Mouse (Mus musculus): ENCODE measurements around the gene Runx2. TPM values are rescaled to one million over a fixed set of nuclear protein-coding genes. Genes with fewer than 3 reads are reported as not detected.

The Runx2 gene
- polyA plus RNA-seq, 1 experiment from 2014 or later: 3.0 TPM

DNA sequence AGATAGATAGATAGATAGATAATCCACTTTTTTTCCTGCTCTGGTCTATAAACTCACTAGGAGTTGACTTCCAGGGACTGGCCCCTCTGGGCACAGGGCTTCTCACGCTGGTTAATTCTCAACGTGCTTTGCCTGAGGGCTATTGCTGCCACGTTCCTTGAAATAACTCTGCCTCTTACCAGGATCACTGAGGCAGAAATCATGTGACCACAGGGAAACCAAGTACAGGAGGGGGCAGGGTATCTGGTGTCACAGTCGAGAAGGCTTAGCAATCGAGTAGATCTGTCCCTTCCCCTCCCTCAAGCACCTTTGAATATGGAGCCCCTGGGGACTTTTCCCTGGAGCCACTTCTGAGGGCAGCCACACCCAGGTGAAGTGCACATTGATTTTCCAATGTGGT, 334.7 kb downstream of the Runx2 start:
- no peaks in the 10 kb centered on the region for H3K9me3 ChIP-seq
- H3K4me3 ChIP-seq (replicated peaks): no peak overlapping the region
- ATAC-seq (ENCODE audit: low FRiP score): no peak
- WGBS: 41% methylated on average over 5 of the region's 5 CpGs
- H3K4me2 ChIP-seq: no peak overlapping the region
- H3K36me3 ChIP-seq (replicated peaks): no peaks in the 10 kb centered on the region
- H3K4me1 ChIP-seq: no peaks in the 10 kb centered on the region
- no peaks in the 10 kb centered on the region for H3K27me3 ChIP-seq
- H3K27ac ChIP-seq: no peak overlapping the region
- no peak overlapping the region for H3K9ac ChIP-seq

DNA sequence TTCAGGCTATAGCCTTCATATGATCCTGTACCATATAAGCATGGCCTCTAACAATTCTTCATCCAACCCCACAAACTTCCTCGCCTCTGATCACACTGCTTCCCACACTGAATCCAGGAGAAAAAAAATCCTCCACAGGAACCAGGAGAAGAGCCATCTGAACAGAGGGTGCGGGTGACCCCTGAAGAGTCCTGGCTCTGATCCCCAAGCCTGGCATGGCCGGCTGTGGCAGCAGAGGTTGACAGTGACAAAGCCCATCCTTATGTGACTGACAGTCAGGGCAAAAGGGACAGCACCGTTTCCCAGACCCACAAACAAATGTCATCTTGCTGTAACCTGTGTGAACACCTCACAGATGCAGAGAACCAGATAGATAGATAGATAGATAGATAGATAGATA, 335.1 kb downstream of the Runx2 start:
- no peaks in the 10 kb centered on the region for H3K36me3 ChIP-seq (replicated peaks)
- no peaks in the 10 kb centered on the region for H3K4me1 ChIP-seq
- no peak overlapping the region for H3K9ac ChIP-seq
- no peak overlapping the region for H3K4me3 ChIP-seq (replicated peaks)
- H3K27me3 ChIP-seq: no peaks in the 10 kb centered on the region
- no peak overlapping the region for H3K27ac ChIP-seq
- ATAC-seq (ENCODE audit: low FRiP score): no peak
- 80% methylated on average over 4 of the region's 4 CpGs for WGBS
- H3K9me3 ChIP-seq: no peaks in the 10 kb centered on the region
- H3K4me2 ChIP-seq: no peak overlapping the region

DNA sequence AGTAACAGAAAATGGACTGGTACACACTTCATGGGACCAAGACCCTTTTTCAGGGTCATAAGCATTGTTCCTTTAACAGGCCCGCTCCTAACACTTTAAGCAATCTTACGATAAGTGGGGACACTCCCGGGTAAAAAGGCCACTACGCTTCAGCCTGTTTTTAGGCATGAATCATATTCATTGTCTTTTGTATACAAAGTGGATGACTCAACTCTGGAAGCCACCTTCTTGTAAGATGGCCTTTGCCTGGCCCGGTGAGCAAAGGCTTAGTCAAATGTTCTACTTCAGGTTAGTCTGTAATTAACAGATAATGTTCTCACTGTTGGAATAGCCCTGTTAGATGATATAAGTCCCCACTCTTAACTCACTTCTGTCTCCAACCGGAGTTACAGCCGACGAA, 338.7 kb downstream of the Runx2 start:
- H3K9ac ChIP-seq: no peak overlapping the region
- H3K36me3 ChIP-seq (replicated peaks): no peaks in the 10 kb centered on the region
- H3K27ac ChIP-seq: no peak overlapping the region
- no peaks in the 10 kb centered on the region for H3K27me3 ChIP-seq
- no peak for ATAC-seq (ENCODE audit: low FRiP score)
- H3K4me1 ChIP-seq: no peaks in the 10 kb centered on the region
- no peak overlapping the region for H3K4me2 ChIP-seq
- WGBS: 96% methylated on average over 8 of the region's 8 CpGs
- no peak overlapping the region for H3K4me3 ChIP-seq (replicated peaks)
- H3K9me3 ChIP-seq: no peaks in the 10 kb centered on the region

DNA sequence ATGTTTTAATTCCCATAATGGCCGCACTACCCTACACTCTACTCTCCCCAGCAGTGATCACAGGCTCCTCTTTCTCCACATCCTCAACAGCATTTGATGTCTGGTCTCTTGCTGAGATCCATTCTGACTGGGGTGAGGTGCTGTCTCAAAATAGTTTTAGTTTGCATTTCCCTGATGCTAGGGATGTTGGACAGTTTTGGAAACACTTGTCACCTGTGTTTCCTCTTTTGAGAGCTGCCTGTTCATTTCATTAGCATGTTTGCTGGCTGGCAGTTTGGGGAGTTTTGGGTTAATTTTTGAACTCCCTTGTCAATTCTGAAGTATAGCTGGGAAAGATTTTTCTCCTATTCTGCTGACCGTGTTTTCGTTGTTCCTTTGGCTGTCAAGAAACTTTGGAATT, 340.3 kb downstream of the Runx2 start:
- Histone ChIP-seq H3K9me3 (no peaks in the 10 kb centered on the region), H3K27ac (no peak overlapping the region), H3K27me3 (no peaks in the 10 kb centered on the region), H3K4me2 (no peak overlapping the region), H3K4me1 (no peaks in the 10 kb centered on the region), H3K36me3 (replicated peaks) (no peaks in the 10 kb centered on the region), H3K4me3 (replicated peaks) (no peak overlapping the region), H3K9ac (no peak overlapping the region)
- WGBS: 63% methylated on average over 3 of the region's 3 CpGs
- ATAC-seq (ENCODE audit: low FRiP score): no peak

DNA sequence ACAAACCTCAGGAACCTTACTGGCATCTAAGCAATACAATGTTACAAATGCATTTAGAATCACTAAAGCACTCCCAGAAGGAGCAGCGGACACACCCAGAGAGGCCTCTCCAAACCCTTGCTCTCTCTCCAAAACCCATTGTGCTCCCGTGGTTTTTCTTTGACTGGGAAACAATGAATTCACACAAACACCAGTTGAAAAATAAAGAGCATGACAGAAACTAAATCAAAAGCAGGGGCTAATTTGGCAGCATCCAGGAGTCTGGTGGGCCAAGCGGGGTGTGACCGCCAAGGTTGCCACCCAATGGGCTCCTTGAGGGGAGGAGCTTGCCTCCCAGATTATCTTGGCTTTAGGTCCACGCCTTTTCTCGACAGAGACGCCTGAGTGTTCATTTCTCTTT, 341.9 kb downstream of the Runx2 start:
- WGBS: 75% methylated on average over 7 of the region's 7 CpGs
- Histone ChIP-seq H3K27ac (no peak overlapping the region), H3K4me2 (no peak overlapping the region), H3K9me3 (no peaks in the 10 kb centered on the region), H3K4me3 (replicated peaks) (no peak overlapping the region), H3K4me1 (no peaks in the 10 kb centered on the region), H3K9ac (no peak overlapping the region), H3K27me3 (no peaks in the 10 kb centered on the region), H3K36me3 (replicated peaks) (no peaks in the 10 kb centered on the region)
- no peak for ATAC-seq (ENCODE audit: low FRiP score)

DNA sequence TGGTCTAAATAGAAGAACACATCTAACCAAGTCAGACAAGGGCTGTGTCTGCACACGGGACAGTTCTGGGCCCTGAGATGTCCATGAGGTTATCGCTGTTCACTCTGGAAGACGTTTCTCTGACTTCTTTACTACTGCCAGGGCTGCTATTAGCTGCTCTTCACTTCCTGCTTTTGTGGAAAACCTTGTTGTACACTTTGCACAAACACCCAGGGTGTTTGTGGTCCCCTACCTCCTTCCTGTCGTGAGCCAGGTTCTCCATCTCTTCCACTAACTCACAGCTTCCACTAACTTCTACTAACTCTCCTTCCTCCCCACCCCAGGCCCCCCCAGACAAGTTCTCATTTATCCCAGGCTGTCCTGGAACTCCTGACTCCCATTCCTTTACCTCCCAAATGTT, 350.9 kb downstream of the Runx2 start:
- no peaks in the 10 kb centered on the region for H3K4me1 ChIP-seq
- H3K27ac ChIP-seq: no peak overlapping the region
- H3K9me3 ChIP-seq: no peaks in the 10 kb centered on the region
- no peak overlapping the region for H3K4me3 ChIP-seq (replicated peaks)
- WGBS: 86% methylated on average over 4 of the region's 4 CpGs
- no peak for ATAC-seq (ENCODE audit: low FRiP score)
- H3K36me3 ChIP-seq (replicated peaks): no peaks in the 10 kb centered on the region
- H3K4me2 ChIP-seq: no peak overlapping the region
- H3K9ac ChIP-seq: no peak overlapping the region
- no peaks in the 10 kb centered on the region for H3K27me3 ChIP-seq

DNA sequence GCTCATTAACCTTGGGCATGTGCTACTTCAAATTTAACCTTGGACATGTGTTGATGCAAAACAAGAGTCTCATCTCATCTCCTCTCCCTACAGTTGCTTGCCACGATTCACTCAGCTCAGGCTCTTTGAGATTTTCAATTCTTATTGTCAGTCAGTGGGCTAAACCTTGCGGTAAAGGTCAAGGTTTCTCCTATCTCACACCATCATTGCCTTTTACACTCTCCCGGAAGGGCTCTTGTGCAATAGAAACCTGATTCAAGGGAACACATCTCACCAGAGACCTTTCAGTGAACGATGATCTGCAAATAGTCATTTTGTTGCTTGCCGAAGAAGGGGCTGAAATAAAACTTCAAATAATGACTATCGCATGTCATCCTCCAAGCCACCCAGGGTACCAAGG, 354.4 kb downstream of the Runx2 start:
- Histone ChIP-seq H3K4me1 (no peaks in the 10 kb centered on the region), H3K9me3 (no peaks in the 10 kb centered on the region), H3K27me3 (peaks cover 3% of the 10 kb centered on the region; the same call in 1 of the 2 replicates), H3K36me3 (replicated peaks) (no peaks in the 10 kb centered on the region), H3K9ac (no peak overlapping the region), H3K4me2 (no peak overlapping the region), H3K27ac (no peak overlapping the region), H3K4me3 (replicated peaks) (no peak overlapping the region)
- 91% methylated on average over 6 of the region's 6 CpGs for WGBS
- ATAC-seq (ENCODE audit: low FRiP score): no peak

DNA sequence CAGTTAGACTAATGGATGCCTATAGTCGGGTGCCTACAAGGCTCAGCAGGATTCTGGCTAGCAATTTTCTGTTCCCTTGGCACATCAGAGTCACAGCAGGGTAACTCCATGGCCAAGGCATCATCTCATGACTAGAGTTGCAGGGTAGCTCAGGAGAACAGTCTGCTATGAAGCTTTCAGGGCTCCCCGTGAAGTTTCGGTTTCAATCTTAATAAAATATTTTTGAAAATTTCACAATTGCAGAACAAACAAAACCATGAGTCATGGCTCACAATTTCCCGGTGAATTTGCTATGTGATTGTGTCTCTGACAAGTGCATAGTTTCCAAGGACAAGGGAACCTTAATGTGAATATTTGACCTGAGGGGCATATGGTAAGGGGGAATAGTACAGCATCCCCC, 355.6 kb downstream of the Runx2 start:
- ATAC-seq (ENCODE audit: low FRiP score): no peak
- H3K27me3 ChIP-seq: peaks cover 6% of the 10 kb centered on the region; the same call in 1 of the 2 replicates
- H3K9me3 ChIP-seq: no peaks in the 10 kb centered on the region
- no peak overlapping the region for H3K4me2 ChIP-seq
- H3K4me1 ChIP-seq: no peaks in the 10 kb centered on the region
- H3K27ac ChIP-seq: no peak overlapping the region
- H3K36me3 ChIP-seq (replicated peaks): no peaks in the 10 kb centered on the region
- no peak overlapping the region for H3K4me3 ChIP-seq (replicated peaks)
- H3K9ac ChIP-seq: no peak overlapping the region
- 92% methylated on average over 4 of the region's 4 CpGs for WGBS

DNA sequence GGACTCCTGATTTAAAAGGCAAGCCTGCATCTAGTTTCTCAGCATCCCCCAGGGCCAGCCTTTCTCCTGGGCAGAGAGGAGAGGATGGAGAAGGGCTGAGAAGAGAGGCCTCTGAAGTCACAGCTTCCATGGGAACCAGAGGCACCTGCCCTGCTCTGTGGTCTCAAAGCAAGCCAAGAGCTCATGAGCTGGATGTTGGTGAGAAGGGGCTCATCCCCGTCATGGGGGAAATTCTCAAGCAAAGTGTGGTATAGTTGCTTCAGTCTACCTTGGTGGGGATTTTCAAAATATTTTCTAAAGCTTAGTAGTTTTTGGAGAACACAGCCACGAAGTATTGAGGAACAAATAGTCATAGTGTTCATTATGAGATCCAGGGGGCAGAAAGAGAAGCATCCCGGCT, 357.9 kb downstream of the Runx2 start:
- H3K4me3 ChIP-seq (replicated peaks): no peak overlapping the region
- no peaks in the 10 kb centered on the region for H3K9me3 ChIP-seq
- H3K27ac ChIP-seq: no peak overlapping the region
- ATAC-seq (ENCODE audit: low FRiP score): no peak
- H3K4me1 ChIP-seq: no peaks in the 10 kb centered on the region
- H3K27me3 ChIP-seq: peaks cover 12% of the 10 kb centered on the region
- 82% methylated on average over 3 of the region's 3 CpGs for whole genome bisulfite sequencing
- H3K4me2 ChIP-seq: no peak overlapping the region
- H3K9ac ChIP-seq: no peak overlapping the region
- no peaks in the 10 kb centered on the region for H3K36me3 ChIP-seq (replicated peaks)

DNA sequence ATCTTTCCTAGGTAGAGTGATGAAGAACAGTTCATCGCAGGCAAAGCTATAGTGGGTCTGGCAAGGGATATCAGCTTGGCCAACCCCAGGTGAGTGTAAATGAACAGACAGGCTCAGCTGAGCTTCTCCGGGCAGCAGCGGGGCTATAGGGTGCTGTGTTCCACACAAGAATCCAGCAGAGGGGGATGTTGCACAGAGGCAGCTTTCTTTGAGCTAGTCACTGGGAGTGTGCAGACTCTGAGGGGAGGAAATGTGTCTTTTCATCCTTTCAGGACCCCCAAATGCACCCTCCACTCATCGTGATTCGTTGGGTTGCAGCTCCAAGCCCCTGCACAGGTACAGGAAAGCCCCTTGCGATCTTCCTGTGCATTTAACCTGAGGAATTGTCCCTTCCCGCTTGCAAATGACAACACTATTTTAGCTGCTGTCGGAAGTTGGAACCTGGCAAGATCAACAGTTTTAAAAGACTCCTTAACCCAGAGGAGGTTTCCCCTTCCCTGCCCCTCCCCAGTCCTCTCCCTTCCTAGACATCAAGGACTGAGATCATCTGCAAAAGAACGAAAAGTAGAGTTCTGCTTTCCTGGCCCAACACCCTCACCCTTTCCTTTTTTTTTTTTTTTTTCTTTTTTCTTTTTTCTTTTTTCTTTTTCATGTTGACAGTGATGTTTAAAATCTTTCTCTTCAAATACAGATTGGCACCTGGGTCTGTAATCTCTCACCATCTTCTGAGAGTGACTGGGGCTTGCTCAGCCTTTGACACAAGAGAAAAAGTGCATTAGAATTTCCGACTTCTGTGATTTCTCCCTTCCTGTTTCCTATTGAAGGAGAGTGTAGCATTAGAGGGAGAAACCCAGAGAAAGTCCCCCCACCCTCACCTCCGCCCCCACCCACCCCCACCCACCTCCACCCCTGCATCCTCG, 358.7 kb downstream of the Runx2 start:
- 37% methylated on average over 12 of the region's 12 CpGs for WGBS
- Histone ChIP-seq H3K36me3 (replicated peaks) (no peaks in the 10 kb centered on the region), H3K4me1 (no peaks in the 10 kb centered on the region), H3K9ac (no peak overlapping the region), H3K27me3 (peaks cover 12% of the 10 kb centered on the region), H3K27ac (no peak overlapping the region), H3K4me2 (no peak overlapping the region), H3K4me3 (replicated peaks) (no peak overlapping the region), H3K9me3 (no peaks in the 10 kb centered on the region)
- ATAC-seq (ENCODE audit: low FRiP score): 0 out of 2 replicates have a peak, but pooled peaks have one; percentile 55

DNA sequence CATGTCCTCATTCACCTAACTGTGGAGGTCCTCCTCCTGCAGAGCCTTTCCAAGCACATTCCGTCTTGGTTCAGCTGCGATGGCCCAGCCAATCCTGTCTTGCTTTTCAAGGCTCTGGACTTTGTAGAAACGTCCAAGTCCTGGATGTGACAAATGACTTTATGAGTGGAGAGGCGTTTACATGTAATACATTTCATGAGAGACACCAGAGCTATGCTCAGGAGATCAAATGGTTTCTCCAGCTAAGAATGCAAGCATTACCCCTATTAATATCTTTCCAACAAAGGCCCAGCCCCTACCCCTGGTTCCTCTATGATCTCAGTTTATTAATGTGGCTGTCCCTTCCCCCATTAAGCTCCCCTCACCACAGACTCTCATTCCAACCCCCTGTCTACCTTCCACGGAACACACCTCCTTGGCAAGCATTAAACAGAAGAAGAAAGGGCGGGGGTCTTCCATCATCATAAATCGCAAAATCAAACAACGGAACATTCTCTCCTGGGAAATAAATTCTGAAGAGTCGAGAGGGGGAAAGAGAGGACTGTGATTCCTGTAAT, 364.6 kb downstream of the Runx2 start:
- Histone ChIP-seq H3K4me3 (replicated peaks) (no peak overlapping the region), H3K4me1 (no peaks in the 10 kb centered on the region), H3K4me2 (no peak overlapping the region), H3K27me3 (peaks cover 7% of the 10 kb centered on the region), H3K9ac (no peak overlapping the region), H3K36me3 (replicated peaks) (no peaks in the 10 kb centered on the region), H3K27ac (no peak overlapping the region), H3K9me3 (no peaks in the 10 kb centered on the region)
- no peak for ATAC-seq (ENCODE audit: low FRiP score)
- 81% methylated on average over 9 of the region's 9 CpGs for WGBS
